Mouse (Mus musculus) CD8-positive naive resting alpha-beta T cell, adult 2 months (primary cell): ENCODE data around the gene Dpysl4.

Experiments used
- DNase-seq, 2 experiments: peaks; one replicate each; pipeline ENCODE4 v3.0.0; 2022; ENCODE audit warnings: low read depth in 2 of 2, low spot score in 2 of 2

Dpysl4 gene

DNA sequence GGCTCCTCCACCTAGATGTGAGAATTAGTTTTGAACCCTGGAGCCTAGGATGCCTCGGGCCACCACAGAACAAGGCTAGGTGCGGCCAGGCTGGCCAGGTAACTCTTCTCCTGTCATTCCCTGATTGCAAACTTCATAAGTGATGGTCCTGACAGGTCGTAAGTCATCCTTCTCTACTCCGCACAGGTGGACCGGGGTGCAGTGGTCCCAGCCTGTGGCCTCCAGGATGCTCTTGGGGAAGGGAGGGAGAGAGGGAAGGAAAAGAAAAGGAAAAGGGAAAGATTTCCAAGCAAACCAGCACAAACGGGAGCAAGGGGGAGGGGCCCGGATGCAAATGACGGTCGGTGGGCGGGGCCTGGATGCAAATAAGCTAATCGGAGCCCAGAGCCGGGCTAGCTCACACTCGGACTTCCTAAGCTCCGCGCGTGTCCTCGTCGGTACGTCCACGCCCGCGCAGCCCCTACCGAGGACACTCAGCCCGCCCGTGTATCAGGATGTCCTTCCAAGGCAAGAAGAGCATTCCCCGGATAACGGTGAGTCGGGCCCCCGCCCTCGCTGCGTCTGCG, at the start of gene Dpysl4:
Gene Dpysl4, plus strand, starts transcription at position 373 of the 566 bp plus-strand sequence.
- no peak for DNase-seq

- DNase-seq: no peak
Observed at GRCm38 (mm10) chr7:139063406-139063805, 22.4 kb upstream of the Dpysl4 start.

DNA sequence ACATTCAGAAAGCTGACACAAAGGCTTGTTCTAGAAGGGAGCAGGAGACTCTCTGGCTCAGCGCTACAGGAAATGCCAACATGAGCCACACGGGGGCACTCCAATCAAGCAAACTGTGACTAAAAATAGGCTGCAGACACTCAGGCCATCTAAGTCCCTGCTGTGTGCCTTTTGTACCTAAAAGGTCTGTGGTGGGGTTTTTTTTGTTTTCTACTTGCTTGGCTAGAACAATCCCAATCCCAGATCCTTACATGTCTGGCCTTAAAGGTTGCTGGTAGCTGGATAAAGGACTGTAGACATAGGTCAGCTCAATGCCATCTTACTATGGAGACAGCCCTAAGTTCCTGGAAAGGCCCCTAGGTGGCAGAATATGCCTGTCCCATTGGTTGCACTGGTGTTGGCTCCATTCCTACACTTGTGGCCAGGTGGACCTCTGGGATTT, 17.6 kb upstream of the Dpysl4 start:
- no peak for DNase-seq

- no peak for DNase-seq
Observed at GRCm38 (mm10) chr7:139074189-139074588, 11.6 kb upstream of the Dpysl4 start.

DNA sequence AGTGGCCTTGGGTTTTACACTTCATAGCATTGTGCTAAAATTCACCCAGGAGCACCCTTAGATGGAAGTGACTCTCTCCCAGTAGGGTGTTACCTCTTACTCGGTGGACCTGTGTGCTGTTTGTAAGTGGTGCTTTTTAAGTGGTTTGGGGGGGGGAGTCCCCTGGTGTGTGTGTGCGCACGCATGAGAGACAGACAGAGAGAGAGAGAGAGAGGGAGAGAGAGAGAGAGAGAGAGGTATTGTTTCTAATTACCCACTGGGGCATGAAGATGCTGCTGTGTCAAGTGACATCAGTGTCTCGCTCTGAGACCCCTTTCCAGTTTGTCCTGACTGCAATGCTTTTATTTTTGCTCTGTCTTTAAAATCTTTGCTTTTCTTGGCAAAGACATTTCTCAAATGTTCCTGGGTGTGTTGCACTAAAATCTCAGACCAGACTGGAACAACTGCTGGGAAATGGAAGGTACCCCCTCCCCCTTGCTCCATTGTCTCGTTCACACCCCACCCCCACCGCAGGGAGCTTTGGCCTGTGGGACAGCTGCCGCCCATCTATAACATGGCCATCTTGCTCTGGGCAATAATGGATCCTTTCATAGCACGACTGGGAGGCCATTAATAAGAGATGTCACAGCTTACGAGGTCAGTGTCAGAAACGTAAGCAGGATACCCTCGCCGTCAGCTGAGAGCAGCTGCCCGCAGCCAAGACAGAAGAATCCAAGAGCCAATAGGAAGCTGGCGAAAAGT, 10.6 kb upstream of the Dpysl4 start:
- DNase-seq: no peak

DNA sequence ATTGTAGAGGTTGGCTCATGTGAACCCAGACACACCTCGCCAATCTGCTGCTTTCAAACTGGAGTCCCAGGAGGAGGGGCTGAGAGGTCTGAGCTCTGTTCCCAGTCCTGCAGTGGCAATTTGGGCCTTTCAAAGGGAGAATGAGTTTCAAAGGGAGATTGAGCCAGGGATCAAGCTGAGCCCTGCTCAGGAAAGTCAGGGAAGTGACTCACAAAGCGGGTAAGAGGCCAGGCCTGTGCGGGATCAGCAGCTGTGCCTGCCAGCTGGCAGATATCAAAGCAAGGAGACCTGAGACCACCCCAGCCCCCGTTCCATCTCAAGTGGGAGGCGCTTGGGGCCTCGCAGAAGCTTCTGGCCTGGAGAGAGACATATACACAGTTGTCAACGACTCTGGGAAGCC, 8.5 kb upstream of the Dpysl4 start:
- DNase-seq: no peak

GRCm38 (mm10) chr7:139078181-139078580, 7.6 kb upstream of the Dpysl4 start:
- no peak for DNase-seq

DNA sequence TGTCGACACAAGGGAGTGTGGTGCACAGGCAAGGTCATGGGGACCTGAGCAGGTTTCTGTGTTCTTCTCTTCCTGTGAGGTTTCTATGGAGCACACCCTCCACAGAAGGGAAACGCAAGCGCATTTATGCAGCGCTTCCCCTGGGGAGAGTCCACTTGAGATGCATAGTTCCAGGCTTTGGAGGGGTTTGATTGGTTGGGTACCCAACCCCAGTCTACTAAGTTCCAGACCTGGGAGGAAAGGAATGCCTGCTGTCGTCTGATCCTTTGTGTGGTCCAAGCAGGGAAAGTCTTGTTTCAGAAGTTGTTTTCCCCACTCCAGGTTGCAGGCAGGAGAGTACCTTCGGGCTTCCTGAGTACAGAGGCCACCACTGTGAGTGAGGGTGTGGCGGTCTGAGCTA, 6.7 kb upstream of the Dpysl4 start:
- DNase-seq: no peak

DNA sequence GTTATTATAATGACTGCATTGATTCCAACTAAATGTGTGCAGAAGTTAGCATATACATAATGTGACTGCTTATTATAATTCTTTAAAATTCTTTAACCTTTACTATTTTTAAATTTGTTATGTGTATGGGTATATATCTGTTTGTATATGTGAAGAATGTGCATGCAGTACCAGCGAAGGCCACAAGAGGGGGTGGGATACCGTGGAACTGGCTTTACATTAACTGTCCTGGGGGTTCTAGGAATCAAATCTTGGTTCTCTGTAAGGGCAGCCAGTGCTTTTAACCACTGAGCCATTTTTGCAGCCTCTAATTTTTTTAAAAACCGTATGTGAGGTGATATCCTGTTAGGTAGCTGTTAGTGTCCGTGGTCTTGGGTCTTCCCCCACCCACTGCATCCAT, 5.1 kb upstream of the Dpysl4 start:
- DNase-seq: no peak

DNA sequence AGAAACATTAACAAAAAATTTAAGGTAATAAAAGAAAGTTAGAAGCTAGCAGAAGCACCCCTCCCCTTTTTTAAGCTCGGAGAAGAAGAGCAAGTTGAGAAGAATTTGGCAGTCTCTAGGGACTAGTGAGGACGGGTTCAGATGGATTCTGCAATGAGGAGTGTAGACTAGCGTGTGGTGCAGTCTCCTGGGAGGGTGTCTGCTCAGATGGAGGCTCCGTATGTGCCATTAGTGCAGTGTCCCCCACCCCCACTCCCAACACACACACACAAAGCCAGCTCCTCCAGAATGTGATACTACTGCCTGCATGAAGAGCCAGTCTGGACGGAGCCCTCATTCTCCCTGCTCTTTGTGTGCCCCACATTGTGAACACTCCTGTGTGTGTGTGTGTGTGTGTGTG, 4.6 kb upstream of the Dpysl4 start:
- no peak for DNase-seq

DNA sequence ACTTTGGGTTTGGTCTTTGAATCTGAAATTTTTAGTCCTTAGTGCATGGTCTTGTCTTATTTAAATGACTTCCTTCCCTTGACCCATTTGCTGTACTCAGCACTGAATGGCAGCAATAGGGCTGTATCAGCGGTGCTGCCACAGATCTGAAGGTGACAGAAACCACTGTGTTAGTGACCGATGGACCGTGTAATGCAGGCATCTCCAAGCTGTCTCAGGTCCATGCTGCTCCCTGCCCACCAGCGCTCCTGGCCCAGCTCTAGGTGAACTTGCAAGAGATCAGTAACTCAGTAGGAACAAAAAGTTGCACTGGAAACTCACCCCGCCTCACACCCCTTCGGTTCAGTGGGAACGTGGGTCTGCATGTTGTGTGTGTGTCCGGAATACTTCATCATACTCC, 3.5 kb upstream of the Dpysl4 start:
- DNase-seq: no peak

- DNase-seq: no peak
Observed at GRCm38 (mm10) chr7:139084316-139084715, 1.5 kb upstream of the Dpysl4 start.

GRCm38 (mm10) chr7:139086195-139087158, 676 bp downstream of the Dpysl4 start:
- no peak for DNase-seq

GRCm38 (mm10) chr7:139087801-139088200, 2.0 kb downstream of the Dpysl4 start:
- no peak for DNase-seq

- no peak for DNase-seq
Observed at GRCm38 (mm10) chr7:139089892-139090874, 4.4 kb downstream of the Dpysl4 start.

DNA sequence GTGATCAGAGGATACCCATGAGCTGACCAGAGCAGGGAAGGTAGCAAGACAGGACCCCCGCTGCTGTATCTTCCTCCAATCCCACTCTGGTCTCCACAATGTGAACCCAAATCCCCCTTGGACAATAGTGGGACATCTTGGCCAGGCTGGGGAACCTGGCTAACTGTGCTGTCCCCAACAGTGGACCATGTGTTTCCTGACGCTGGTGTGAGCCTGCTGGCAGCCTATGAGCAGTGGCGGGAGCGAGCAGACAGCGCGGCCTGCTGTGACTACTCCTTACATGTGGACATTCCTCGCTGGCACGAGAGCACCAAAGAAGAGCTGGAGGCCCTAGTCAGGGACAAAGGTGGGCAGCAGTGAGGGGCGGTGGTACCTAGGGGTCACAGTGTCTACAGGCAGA, 5.9 kb downstream of the Dpysl4 start:
- no peak for DNase-seq

DNA sequence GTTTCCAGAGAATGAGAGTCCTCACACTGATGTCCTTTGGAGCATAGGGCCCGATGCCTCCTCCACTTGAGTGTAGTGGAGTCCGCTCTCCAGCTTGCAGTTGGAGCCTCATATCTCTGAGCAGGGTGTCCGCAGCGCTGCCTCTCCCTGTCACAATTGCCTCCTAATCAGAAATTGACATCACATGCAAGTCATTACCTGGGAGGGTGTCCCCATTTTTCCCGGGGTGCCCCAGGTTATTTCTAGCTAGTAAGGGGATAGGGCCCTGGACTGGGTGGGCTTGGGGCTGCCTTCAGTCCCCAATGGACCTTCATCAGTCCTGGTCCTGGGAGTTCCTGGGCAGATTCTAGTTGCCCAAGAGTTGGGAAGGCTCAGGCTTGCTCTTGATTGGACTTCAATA, 6.9 kb downstream of the Dpysl4 start:
- no peak for DNase-seq

DNA sequence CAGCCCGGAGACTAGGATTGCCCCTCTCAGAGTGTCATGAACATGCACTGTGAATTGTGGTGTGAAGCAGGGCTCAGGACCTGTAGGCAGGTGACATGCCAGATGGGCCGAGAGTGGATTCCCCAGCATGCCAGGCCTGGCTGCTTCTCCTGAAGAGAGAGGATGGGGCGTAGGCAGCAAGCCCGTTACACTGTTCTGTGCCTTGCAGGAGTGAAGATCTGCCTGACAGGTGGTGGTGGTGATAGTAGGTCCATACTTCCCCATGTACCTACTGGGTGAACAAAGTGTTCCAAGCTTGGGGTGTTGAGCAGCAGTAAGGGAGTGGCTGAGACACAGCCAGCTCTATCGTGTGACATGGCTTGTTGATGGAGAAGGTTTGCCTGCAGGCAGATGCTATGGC, 7.3 kb downstream of the Dpysl4 start:
- DNase-seq: no peak

DNA sequence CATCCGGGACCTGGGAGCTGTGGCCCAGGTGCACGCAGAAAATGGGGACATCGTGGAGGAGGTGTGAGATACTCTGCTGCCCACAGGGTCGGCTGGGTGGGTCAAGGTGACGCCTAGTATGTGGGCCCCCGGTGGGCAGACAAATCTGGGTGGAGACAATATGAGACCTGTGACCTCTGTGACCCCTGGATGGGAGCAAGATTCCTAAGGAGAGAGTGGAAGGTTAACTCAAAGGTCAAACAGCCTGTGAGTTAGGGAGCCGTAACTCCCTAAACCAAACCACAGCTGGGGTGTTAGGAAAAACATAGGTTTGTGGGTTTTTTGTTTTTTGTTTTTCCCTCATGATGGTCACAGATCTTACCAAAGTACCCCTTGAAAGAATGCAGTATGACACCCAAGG, 8.0 kb downstream of the Dpysl4 start:
- no peak for DNase-seq

DNA sequence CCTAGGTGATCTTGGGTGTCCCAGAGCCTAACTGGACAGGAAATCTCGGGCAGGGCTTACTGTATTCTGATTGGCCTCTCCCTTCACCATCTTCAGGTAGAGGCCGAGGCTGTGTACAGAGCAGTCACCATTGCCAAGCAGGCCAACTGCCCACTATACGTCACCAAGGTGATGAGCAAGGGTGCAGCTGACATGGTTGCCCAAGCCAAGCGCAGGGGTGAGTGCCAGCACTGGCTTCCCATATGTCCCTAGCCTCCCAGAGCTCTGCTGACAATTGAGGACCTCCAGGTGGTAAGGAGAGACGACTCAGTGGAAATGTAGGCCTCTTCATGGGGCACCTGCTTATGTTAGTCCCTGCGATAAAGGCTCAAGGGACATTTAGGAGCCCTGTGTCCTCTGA, 9.0 kb downstream of the Dpysl4 start:
- no peak for DNase-seq

DNA sequence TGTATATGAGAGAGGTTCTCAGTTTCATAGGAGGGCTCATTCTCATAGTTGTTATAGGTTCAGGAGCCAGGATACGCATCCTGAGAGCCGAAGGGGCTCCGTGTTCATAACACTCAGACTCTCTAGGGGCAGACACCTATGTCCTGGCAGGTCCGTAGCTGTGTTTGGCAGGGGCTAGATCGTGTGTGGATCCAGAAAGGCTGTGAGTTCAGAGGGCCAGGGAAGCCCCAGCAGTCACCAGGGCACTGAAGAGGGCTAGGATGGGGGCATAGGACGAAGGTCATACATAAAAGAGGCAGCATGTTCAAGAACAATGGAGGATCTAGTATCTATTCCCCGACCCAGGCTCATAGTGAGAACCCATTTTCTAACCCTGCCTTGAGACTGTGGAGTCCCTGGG, 9.5 kb downstream of the Dpysl4 start:
- no peak for DNase-seq
